Mouse (Mus musculus) kidney, embryonic 15.5 days (tissue): Measurements from ENCODE around the gene Strada. TPM values are rescaled to one million over a fixed set of nuclear protein-coding genes. Genes with fewer than 3 reads are reported as not detected.
A peak's percentile ranks its signal among the peaks of the same experiment; 100 is the strongest.
"Not testable (repeated sequence)": the region's sequence is repeated elsewhere in the genome, so short reads cannot be mapped to it uniquely, and the experiment has no call there.

Source experiments
- ATAC-seq: fragments of 200-750 bp; cut with Nextera tagmentation; replicated peaks from 2 replicates; pipeline ENCODE4 v1.8.0; 2017; ENCODE audit warnings: moderate TSS enrichment; ENCODE audit not compliant: low FRiP score
- H3K27ac ChIP-seq: fragments of 300-500 bp; sonication (generic); 2 replicates; pipeline ENCODE4 v1.5.1; 2015; ENCODE audit warnings: mild to moderate bottlenecking, inconsistent platforms
- H3K27me3 ChIP-seq: fragments of 300-500 bp; sonication (generic); 2 replicates; pipeline ENCODE4 v1.6.1; 2015; ENCODE audit warnings: inconsistent platforms
- H3K36me3 ChIP-seq: fragments of 300-500 bp; sonication (generic); 2 replicates; pipeline ENCODE4 v1.6.1; 2015; ENCODE audit warnings: inconsistent platforms
- H3K4me1 ChIP-seq: fragments of 300-500 bp; sonication (generic); 2 replicates; pipeline ENCODE4 v1.6.1; 2015; ENCODE audit warnings: inconsistent platforms
- H3K4me2 ChIP-seq: fragments of 300-500 bp; sonication (generic); 2 replicates; pipeline ENCODE4 v1.6.1; 2015; ENCODE audit warnings: moderate library complexity, mild to moderate bottlenecking, inconsistent platforms
- H3K4me3 ChIP-seq: fragments of 300-500 bp; sonication (generic); replicated peaks from 2 replicates; pipeline ENCODE4 v1.5.1; 2015; ENCODE audit warnings: mild to moderate bottlenecking, inconsistent platforms
- H3K9ac ChIP-seq: fragments of 300-500 bp; sonication (generic); 2 replicates; pipeline ENCODE4 v1.6.1; 2015; ENCODE audit warnings: mild to moderate bottlenecking, inconsistent platforms
- H3K9me3 ChIP-seq: fragments of 300-500 bp; sonication (generic); replicated peaks from 2 replicates; pipeline ENCODE4 v1.6.1; 2016; ENCODE audit warnings: inconsistent platforms
- WGBS: fragments of 180-500 bp; shearing (Covaris S2); methylation state at CpG from one replicate; pipeline ENCODE4 v1.1.7; 2015; ENCODE audit warnings: mixed read lengths; 5-methylcytosine and 5-hydroxymethylcytosine counted together
- polyA plus RNA-seq: library from polyadenylated mRNA; unstranded; fragments of >200 nt; fragmentation: Nextera tagmentation; extraction: Ambion mirVana; gene quantifications from 2 replicates; pipeline ENCODE4 v1.2.1, GENCODE M21; 2015

Gene Strada
- 28.6 and 31.5 TPM in 2 replicates for polyA plus RNA-seq

- ATAC-seq = no peak
Observed at GRCm38 (mm10) chr11:106202123-106202465, at the start of gene Strada. Gene Strada, minus strand, starts transcription at chr11:106202168.

GRCm38 (mm10) chr11:106249326-106249725, 47.4 kb upstream of the Strada start:
- no peak overlapping the region for H3K4me3 ChIP-seq
- no peak overlapping the region for H3K9ac ChIP-seq
- WGBS = 87% methylated on average over 7 of the region's 7 CpGs
- H3K27me3 ChIP-seq = no peaks in the 10 kb centered on the region
- H3K4me1 ChIP-seq = peaks cover 3% of the 10 kb centered on the region; the same call in 1 of the 2 replicates
- ATAC-seq = no peak
- no peak overlapping the region for H3K27ac ChIP-seq
- H3K36me3 ChIP-seq = peaks cover 100% of the 10 kb centered on the region
- H3K9me3 ChIP-seq = peaks cover 3% of the 10 kb centered on the region; the same call in 1 of the 2 replicates
- H3K4me2 ChIP-seq = no peak overlapping the region

More at GRCm38 (mm10) chr11:106202123-106202465, at the start of gene Strada:
- H3K4me2 ChIP-seq = no peak within 1 kb of the TSS
- H3K9me3 ChIP-seq = no peaks in the 10 kb centered on the region
- WGBS = 87% methylated on average over 5 of the region's 5 CpGs
- no peaks in the 10 kb centered on the region for H3K27me3 ChIP-seq
- H3K4me3 ChIP-seq = no peak within 1 kb of the TSS
- H3K4me1 ChIP-seq = no peaks in the 10 kb centered on the region
- no peak within 1 kb of the TSS for H3K9ac ChIP-seq
- peaks cover 94% of the 10 kb centered on the region for H3K36me3 ChIP-seq
- H3K27ac ChIP-seq = no peak within 1 kb of the TSS

- no peaks in the 10 kb centered on the region for H3K4me1 ChIP-seq
- no peak overlapping the region for H3K27ac ChIP-seq
- H3K4me2 ChIP-seq = no peak overlapping the region
- peaks cover 100% of the 10 kb centered on the region for H3K36me3 ChIP-seq
- no peak for ATAC-seq
- H3K9ac ChIP-seq = no peak overlapping the region
- H3K9me3 ChIP-seq = peaks cover 3% of the 10 kb centered on the region; the same call in 1 of the 2 replicates
- no peaks in the 10 kb centered on the region for H3K27me3 ChIP-seq
- no peak overlapping the region for H3K4me3 ChIP-seq
- 85% methylated on average over 1 of the region's 1 CpGs for WGBS
Observed at GRCm38 (mm10) chr11:106246834-106247233, 44.9 kb upstream of the Strada start.

GRCm38 (mm10) chr11:106233978-106234377, 32.0 kb upstream of the Strada start:
- 73% methylated on average over 8 of the region's 8 CpGs for WGBS
- not testable (repeated sequence) for H3K9me3 ChIP-seq, H3K27ac ChIP-seq, H3K4me1 ChIP-seq, ATAC-seq, H3K27me3 ChIP-seq, H3K4me3 ChIP-seq, H3K9ac ChIP-seq, H3K4me2 ChIP-seq
- H3K36me3 ChIP-seq = peaks cover 82% of the 10 kb centered on the region

DNA sequence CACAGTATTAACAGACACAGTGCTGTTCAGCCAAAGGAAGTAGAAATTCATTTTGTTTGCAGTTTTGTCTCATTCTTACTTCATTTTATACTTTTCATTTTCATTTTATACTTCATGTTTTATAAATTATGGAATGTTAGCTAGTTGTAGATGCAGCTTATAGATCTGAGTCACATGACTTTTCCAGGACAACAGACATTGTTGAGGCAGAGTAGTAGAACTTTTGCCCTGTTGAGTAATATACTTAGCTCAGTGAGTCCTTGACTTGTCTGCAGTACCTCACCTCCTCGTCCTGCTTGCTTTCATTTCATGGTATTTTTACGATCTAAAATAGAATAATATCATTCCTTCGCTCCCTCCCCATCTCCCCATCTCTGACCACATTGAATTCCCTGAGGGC, 18.6 kb upstream of the Strada start:
- H3K4me1 ChIP-seq = peaks cover 15% of the 10 kb centered on the region
- H3K9ac ChIP-seq = no peak overlapping the region
- no peaks in the 10 kb centered on the region for H3K9me3 ChIP-seq
- H3K27ac ChIP-seq = no peak overlapping the region
- no peak for ATAC-seq
- H3K36me3 ChIP-seq = peaks cover 21% of the 10 kb centered on the region
- no peaks in the 10 kb centered on the region for H3K27me3 ChIP-seq
- H3K4me3 ChIP-seq = no peak overlapping the region
- 87% methylated on average over 3 of the region's 3 CpGs for WGBS
- H3K4me2 ChIP-seq = no peak overlapping the region

DNA sequence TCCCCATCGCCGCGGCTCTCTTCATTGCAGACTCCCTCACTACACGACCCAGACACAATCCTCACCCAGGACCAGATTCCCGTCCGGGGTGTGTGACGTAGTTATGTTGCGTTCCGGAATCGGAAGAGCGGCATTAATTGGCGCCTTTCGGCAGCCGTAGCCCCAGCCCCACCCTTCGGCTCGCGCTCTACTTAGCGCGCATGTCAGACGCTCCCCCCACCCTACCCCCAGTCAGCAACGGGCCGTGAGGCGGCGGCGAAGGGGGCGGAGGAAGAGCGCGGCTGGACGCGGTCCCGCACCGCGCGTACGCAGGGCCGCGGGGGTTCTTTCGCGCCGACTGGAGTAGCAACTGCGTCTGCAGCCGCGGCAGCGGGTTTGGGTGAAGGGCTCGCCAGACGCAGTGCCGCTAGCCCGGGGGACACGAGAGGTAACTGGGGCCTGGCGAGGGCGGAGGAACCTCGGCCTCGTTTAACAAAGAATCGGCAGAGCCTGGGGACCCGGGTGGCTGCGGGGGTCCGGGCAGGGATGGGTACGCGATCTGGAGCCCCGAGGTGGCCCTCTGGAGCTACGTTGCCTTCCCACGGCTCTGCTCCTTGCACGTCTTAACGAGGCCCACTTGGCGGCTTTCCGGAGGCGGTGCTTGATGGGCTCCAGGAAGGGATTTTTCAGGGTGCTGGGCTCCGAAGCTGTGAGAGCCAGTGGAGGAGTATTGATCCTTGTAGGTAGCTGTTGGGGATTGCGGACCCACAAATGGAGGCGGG, 14.9 kb upstream of the Strada start, which contains the start of gene Ddx42:
Gene Ddx42 (plus strand): TSS at position 197 of the 761 bp plus-strand sequence.
- H3K27ac ChIP-seq = peak within 1 kb of the TSS; percentile 98
- H3K4me1 ChIP-seq = peaks cover 28% of the 10 kb centered on the region
- H3K36me3 ChIP-seq = peaks cover 16% of the 10 kb centered on the region
- H3K9ac ChIP-seq = peak within 1 kb of the TSS; percentile 99
- no peaks in the 10 kb centered on the region for H3K27me3 ChIP-seq
- peak; percentile 96 for ATAC-seq
- H3K4me2 ChIP-seq = peak within 1 kb of the TSS; percentile 66
- peak within 1 kb of the TSS; percentile 97 for H3K4me3 ChIP-seq
- H3K9me3 ChIP-seq = no peaks in the 10 kb centered on the region
- under 1% methylated on average over 70 of the region's 70 CpGs for WGBS

DNA sequence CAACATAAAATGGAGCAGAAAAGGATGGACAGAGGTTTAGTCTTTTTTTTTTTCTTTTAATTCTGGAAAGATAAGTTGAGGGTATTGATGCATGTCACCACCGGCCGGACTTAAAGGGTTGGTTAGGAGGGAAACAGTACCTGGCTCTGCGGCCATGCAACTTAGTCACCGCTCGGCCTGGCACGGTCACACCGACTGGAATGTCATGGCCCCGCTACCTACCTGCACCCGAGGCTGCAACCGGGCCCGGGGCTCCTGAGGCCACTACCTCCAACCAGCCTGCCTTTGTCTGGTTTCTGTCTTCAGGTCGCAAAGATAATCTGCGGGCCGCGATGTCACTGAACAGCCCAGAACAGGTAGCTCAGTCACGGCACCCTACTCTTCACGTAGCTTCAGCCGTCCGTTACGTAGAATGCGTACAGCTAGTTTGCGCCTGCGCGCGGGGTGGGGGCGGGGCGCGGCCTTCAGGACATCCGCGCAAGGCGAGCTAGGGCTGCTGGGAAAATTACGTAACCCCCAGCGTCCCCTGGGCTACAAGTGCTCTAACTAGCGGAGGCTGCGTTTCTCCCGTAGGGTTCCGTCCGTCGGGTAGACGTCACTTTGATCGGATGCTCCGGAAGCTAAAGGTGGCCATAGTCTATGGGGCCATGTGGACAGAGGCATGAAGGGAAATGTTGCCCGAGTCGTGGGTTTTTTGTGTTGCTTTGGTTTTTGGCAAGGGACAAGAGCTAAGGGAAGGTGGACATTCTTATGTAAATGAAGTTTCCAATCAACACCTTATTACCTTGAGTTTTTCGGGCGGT, 14.2 kb upstream of the Strada start, which contains the start of gene Ccdc47:
Gene Ccdc47 (minus strand): TSS at position 418 of the 803 bp plus-strand sequence.
- Histone ChIP-seq H3K36me3 (peaks cover 24% of the 10 kb centered on the region), H3K27ac (peak within 1 kb of the TSS; percentile 98), H3K9me3 (no peaks in the 10 kb centered on the region), H3K4me3 (peak within 1 kb of the TSS; percentile 97), H3K4me2 (peak within 1 kb of the TSS; percentile 66), H3K4me1 (peaks cover 28% of the 10 kb centered on the region), H3K9ac (peak within 1 kb of the TSS; percentile 99), H3K27me3 (no peaks in the 10 kb centered on the region)
- WGBS = 0% methylated on average over 46 of the region's 46 CpGs
- ATAC-seq = peak; percentile 98

DNA sequence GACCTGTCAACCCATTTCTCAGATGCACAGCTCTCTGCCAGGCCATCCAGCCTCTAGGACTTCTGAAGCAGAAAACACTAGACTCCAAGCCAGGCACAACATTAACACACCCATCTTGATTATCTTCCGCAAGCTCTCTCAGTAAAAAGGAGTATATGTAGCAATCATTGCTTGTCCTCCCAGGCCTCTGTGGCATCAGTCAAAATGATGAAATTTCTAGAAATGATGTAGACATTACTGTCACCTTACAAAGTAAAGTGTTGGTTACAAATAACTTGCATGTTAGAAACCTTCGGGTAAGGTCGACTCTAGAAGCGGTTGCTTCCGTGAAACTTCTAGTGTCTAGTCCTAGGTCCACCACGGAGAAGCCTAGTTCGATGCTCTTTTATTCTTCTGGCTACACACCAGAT, 13.5 kb upstream of the Strada start:
- Histone ChIP-seq H3K36me3 (peaks cover 29% of the 10 kb centered on the region), H3K9me3 (no peaks in the 10 kb centered on the region), H3K4me1 (peaks cover 28% of the 10 kb centered on the region), H3K4me3 (peak overlapping the region; percentile 97), H3K9ac (peak overlapping the region; percentile 71), H3K27ac (peak overlapping the region; percentile 98), H3K4me2 (peak overlapping the region; percentile 66), H3K27me3 (no peaks in the 10 kb centered on the region)
- WGBS = 24% methylated on average over 7 of the region's 7 CpGs
- ATAC-seq = no peak

GRCm38 (mm10) chr11:106214856-106215255, 12.9 kb upstream of the Strada start:
- no peaks in the 10 kb centered on the region for H3K9me3 ChIP-seq
- peaks cover 35% of the 10 kb centered on the region for H3K36me3 ChIP-seq
- H3K4me3 ChIP-seq = peak overlapping the region; percentile 97
- no peak for ATAC-seq
- WGBS = 92% methylated on average over 5 of the region's 5 CpGs
- H3K27ac ChIP-seq = no peak overlapping the region
- no peaks in the 10 kb centered on the region for H3K27me3 ChIP-seq
- peak overlapping the region; percentile 71 for H3K9ac ChIP-seq
- peaks cover 28% of the 10 kb centered on the region for H3K4me1 ChIP-seq
- H3K4me2 ChIP-seq = peak overlapping the region; percentile 66

GRCm38 (mm10) chr11:106212771-106213170, 10.8 kb upstream of the Strada start:
- no peak overlapping the region for H3K9ac ChIP-seq
- H3K4me3 ChIP-seq = no peak overlapping the region
- H3K9me3 ChIP-seq = no peaks in the 10 kb centered on the region
- no peak for ATAC-seq
- no peak overlapping the region for H3K4me2 ChIP-seq
- 84% methylated on average over 8 of the region's 8 CpGs for WGBS
- peaks cover 55% of the 10 kb centered on the region for H3K36me3 ChIP-seq
- H3K27me3 ChIP-seq = no peaks in the 10 kb centered on the region
- H3K4me1 ChIP-seq = peaks cover 15% of the 10 kb centered on the region
- H3K27ac ChIP-seq = no peak overlapping the region

DNA sequence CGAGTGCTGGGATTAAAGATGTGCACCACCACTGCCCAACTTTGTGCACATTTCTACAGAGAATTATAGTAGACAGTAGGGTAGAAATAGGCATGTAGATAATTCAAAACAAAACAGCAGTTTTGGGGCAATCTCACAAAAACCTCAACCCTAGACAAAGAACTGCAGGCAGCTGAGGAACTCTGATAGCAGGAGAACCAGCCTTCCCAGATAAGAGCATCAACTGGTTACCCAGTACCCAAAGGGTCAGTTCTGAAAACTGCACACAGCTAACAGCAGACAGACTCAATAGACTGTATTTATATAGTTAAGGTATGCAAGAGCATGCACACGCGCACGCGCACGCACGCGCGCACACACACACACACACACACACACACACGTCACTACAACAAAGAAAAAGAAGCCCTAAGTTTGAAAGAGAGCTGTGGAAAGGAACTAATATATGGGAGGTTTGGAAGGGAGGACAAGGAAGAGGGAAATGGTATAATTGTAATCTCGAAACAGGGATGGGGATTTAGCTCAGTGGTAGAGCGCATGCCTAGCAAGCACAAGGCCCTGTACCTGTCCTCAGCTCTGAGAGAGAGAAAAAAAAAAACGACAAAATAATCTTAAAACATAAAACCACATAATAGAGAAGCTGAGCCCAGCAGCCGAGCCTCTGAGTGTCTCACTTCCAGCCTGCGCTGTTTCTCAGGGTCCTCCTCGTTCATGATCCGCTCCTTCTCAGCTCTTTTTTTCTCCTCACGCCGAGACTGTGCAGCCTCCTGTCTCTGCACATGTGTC, 438 bp downstream of the Strada start:
- no peak for ATAC-seq
- peaks cover 94% of the 10 kb centered on the region for H3K36me3 ChIP-seq
- no peaks in the 10 kb centered on the region for H3K9me3 ChIP-seq
- H3K27ac ChIP-seq = no peak overlapping the region
- H3K4me3 ChIP-seq = no peak overlapping the region
- H3K4me2 ChIP-seq = no peak overlapping the region
- WGBS = 90% methylated on average over 19 of the region's 19 CpGs
- H3K4me1 ChIP-seq = no peaks in the 10 kb centered on the region
- H3K27me3 ChIP-seq = no peaks in the 10 kb centered on the region
- no peak overlapping the region for H3K9ac ChIP-seq
